Mouse (Mus musculus): ENCODE results near the gene Ror2. TPM values are rescaled to one million over a fixed set of nuclear protein-coding genes. Genes with fewer than 3 reads are reported as not detected.

The Ror2 gene
- polyA plus RNA-seq, 1 experiment from 2014 or later, result 18.8 TPM

DNA sequence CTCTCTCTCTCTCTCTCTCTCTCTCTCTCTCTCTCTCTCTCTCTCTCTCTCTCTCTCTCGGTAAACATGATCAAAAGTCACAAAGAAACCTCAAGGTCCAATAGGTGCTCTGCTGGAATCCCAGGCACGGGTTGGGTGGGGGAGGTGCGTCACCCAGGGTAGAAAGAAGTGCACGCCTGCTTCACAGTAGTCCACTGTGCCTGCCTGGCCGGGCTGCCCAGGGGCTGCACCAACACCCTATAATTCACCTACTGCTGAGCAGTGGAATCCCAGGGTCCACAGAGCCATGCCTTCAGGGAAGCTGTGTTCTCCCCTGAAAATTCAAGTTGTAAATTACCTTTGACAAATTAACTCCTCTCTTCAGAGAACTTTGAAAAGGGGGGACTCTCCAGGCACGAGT, 58.9 kb downstream of the Ror2 start:
- Histone ChIP-seq H3K9me3 (no peaks in the 10 kb centered on the region), H3K4me2 (replicated peaks) (no peak overlapping the region), H3K27ac (no peak overlapping the region), H3K4me1 (replicated peaks) (peaks cover 28% of the 10 kb centered on the region), H3K27me3 (replicated peaks) (no peaks in the 10 kb centered on the region), H3K36me3 (no peaks in the 10 kb centered on the region), H3K9ac (no peak overlapping the region), H3K4me3 (replicated peaks) (no peak overlapping the region)
- WGBS, result 30% methylated on average over 6 of the region's 6 CpGs
- ATAC-seq, result peak; percentile 78

- H3K36me3 ChIP-seq, result no peaks in the 10 kb centered on the region
- no peak; the same call in 1 of the 2 replicates for ATAC-seq
- no peaks in the 10 kb centered on the region for H3K27me3 ChIP-seq (replicated peaks)
- H3K9ac ChIP-seq, result no peak overlapping the region
- no peak overlapping the region for H3K27ac ChIP-seq
- no peak overlapping the region for H3K4me2 ChIP-seq (replicated peaks)
- peaks cover 22% of the 10 kb centered on the region for H3K4me1 ChIP-seq (replicated peaks)
- H3K4me3 ChIP-seq (replicated peaks), result no peak overlapping the region
- no peaks in the 10 kb centered on the region for H3K9me3 ChIP-seq
- 38% methylated on average over 7 of the region's 7 CpGs for WGBS
These were observed 59.5 kb downstream of the Ror2 start for GRCm38 (mm10) chr13:53226461-53226860.

DNA sequence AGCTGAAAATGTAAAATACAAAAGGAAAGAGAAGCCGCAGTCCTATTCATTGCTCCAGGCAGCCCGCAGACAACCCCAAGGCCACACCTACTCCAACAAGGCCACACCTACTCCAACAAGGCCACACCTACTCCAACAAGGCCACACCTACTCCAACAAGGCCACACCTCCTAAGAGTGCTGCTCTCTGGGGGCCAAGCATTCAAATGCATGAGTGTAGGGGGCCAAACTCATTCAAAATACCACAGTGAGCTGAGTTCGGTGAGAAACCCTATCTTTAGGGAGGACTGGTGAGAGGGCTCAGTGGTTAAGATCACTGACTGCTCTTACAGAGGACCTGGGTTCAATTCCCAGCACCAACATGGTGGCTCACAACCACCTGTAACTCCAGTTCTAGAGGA, 60.0 kb downstream of the Ror2 start:
- Histone ChIP-seq H3K9me3 (no peaks in the 10 kb centered on the region), H3K4me3 (replicated peaks) (no peak overlapping the region), H3K27me3 (replicated peaks) (no peaks in the 10 kb centered on the region), H3K4me2 (replicated peaks) (no peak overlapping the region), H3K9ac (no peak overlapping the region), H3K27ac (no peak overlapping the region), H3K36me3 (no peaks in the 10 kb centered on the region), H3K4me1 (replicated peaks) (peaks cover 22% of the 10 kb centered on the region)
- 94% methylated on average over 3 of the region's 3 CpGs for WGBS
- ATAC-seq, result no peak

DNA sequence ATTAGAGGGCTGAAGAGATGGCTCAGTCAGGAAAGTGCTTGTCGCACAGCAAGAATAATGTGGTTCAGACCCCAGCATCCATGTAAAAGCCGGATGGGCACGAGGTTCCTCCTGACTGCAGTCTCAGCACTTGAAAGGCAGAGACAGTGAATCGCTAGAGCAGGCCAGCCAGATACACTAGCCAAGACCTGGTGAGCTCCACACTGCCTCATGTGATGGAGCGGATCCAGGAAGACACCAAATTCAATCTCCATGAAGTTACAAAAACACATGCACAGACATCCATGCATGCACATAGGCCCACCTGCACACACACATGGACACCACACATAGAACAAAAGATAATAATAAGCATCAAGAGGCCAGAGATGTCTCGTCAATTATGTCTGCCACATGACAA, 64.7 kb downstream of the Ror2 start:
- no peak overlapping the region for H3K4me3 ChIP-seq (replicated peaks)
- H3K4me1 ChIP-seq (replicated peaks), result peaks cover 20% of the 10 kb centered on the region
- 69% methylated on average over 6 of the region's 6 CpGs for WGBS

DNA sequence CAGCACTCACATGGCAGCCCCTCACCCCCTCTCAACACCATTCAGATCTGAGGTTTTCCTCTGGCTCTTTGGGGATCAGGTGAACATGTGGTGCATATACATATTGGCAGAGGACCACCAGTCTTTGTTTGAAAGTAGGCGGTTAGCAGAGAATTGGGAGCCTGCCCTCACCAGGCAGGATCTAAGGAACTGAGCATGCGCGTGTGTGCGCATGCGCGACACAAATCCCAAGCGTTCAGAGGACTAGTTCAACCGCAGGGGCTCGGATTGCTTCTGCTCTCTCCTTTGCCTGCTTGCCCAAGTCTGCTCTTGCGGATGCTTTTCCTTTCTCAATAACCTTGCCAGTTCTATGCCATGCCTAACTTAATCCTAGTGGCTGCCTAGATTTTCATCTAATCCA, 66.0 kb downstream of the Ror2 start:
- H3K4me2 ChIP-seq (replicated peaks), result no peak overlapping the region
- no peaks in the 10 kb centered on the region for H3K27me3 ChIP-seq (replicated peaks)
- H3K36me3 ChIP-seq, result no peaks in the 10 kb centered on the region
- H3K27ac ChIP-seq, result no peak overlapping the region
- no peak for ATAC-seq
- no peak overlapping the region for H3K4me3 ChIP-seq (replicated peaks)
- 89% methylated on average over 10 of the region's 10 CpGs for WGBS
- peaks cover 22% of the 10 kb centered on the region for H3K4me1 ChIP-seq (replicated peaks)
- no peaks in the 10 kb centered on the region for H3K9me3 ChIP-seq
- no peak overlapping the region for H3K9ac ChIP-seq

More for the DNA sequence above, 64.7 kb downstream of the Ror2 start:
- no peak for ATAC-seq
- Histone ChIP-seq H3K9ac (no peak overlapping the region), H3K27ac (no peak overlapping the region), H3K9me3 (no peaks in the 10 kb centered on the region), H3K27me3 (replicated peaks) (no peaks in the 10 kb centered on the region), H3K4me2 (replicated peaks) (no peak overlapping the region), H3K36me3 (no peaks in the 10 kb centered on the region)

DNA sequence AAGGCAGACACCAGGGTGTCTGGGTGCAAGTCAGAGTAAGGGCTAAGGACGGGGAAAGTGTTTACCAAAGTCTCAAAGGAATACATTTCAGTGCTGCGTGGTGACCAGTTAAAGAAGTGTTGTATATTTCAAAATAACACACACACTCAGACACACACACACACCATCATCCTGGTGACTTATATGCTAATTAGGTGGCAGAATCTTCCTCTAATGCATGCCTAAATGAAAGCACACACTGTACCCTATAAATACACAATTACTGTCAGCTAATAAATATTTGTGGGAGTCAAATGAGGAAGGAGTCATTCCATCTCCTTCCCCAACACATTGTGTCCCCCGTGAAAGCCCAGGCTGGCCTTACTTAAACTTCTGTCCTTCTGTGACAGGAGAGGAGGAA, 66.5 kb downstream of the Ror2 start:
- H3K36me3 ChIP-seq, result no peaks in the 10 kb centered on the region
- no peak overlapping the region for H3K27ac ChIP-seq
- no peaks in the 10 kb centered on the region for H3K27me3 ChIP-seq (replicated peaks)
- H3K4me2 ChIP-seq (replicated peaks), result no peak overlapping the region
- 55% methylated on average over 3 of the region's 3 CpGs for WGBS
- ATAC-seq, result no peak
- peaks cover 24% of the 10 kb centered on the region for H3K4me1 ChIP-seq (replicated peaks)
- H3K4me3 ChIP-seq (replicated peaks), result no peak overlapping the region
- no peak overlapping the region for H3K9ac ChIP-seq
- no peaks in the 10 kb centered on the region for H3K9me3 ChIP-seq

DNA sequence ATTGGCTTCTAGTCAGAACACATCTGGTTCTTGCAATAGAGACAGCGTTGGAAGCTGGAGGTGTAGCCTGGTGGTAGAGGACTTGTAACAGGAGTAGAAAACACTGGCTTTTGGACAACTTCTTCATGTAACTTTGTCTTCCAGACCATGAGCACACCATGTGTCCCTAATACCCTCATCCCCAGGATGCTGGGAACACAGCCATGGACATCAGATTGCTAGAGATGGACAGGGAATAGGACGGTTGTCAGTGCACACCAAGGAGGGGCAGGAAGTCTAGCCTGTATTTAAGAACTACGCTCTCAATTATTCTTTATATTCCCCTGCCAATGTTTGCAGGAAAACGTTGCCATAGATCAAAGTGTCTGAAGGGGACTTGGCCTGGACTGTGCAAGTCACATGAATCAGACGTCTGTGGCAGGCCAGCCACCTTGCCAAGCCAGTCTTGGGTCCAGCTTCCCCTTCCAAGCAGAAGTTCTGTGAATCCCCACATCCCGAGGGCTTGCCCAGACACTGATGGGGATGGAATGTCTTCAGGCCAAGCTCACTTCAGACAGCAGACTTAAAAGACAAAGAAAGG, 68.4 kb downstream of the Ror2 start:
- Histone ChIP-seq H3K27me3 (replicated peaks) (no peaks in the 10 kb centered on the region), H3K9me3 (no peaks in the 10 kb centered on the region), H3K9ac (no peak overlapping the region), H3K27ac (peak overlapping the region; percentile 3; the same call in 1 of the 2 replicates), H3K4me2 (replicated peaks) (no peak overlapping the region), H3K36me3 (no peaks in the 10 kb centered on the region), H3K4me1 (replicated peaks) (peaks cover 31% of the 10 kb centered on the region), H3K4me3 (replicated peaks) (no peak overlapping the region)
- peak; percentile 19; the same call in 1 of the 2 replicates for ATAC-seq
- 47% methylated on average over 6 of the region's 6 CpGs for WGBS

DNA sequence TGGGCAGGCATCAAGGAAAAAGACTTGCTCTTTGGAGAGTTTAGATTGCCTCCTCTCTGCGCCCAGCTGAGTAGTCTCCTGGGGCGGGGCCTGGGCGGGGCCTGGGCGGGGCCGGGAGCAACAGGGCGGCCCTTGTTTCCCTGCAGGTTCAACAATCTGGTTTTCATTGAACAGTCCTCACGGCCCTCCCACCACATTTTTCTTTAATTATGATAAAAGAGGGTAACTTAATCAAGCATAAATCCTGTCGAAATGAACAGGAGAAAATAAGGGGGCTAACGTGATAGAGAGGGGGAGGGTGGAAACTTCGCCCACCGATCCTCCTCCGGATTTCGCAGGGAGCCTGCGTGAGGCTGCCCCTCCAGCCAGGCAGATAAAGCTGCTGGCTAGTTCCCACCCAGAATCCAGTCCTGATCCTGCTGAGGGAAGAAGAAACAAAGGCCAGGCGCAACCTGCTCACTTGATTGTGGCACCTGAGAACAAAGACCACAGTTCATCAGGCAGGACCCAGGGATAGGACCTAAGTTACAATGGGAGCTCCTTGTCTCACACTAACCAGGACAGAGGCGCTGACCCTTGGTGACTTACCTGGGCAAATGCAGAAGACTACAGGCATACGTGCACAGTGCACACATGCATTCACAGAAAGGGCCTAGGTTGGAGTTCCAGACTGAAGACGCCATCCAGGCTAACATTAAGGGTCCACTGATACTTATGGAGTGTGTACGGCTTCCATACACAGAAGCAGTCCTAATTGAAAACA, 73.8 kb downstream of the Ror2 start:
- Histone ChIP-seq H3K4me2 (replicated peaks) (peak overlapping the region; percentile 42), H3K27me3 (replicated peaks) (no peaks in the 10 kb centered on the region), H3K9me3 (no peaks in the 10 kb centered on the region), H3K36me3 (no peaks in the 10 kb centered on the region), H3K9ac (no peak overlapping the region), H3K27ac (peak overlapping the region; percentile 52), H3K4me3 (replicated peaks) (0 out of 2 replicates have a peak overlapping the region, but pooled peaks have one; percentile 9), H3K4me1 (replicated peaks) (peaks cover 38% of the 10 kb centered on the region)
- ATAC-seq, result peak; percentile 82
- WGBS, result 16% methylated on average over 19 of the region's 19 CpGs

GRCm38 (mm10) chr13:53208556-53208955, 77.4 kb downstream of the Ror2 start:
- no peak overlapping the region for H3K4me3 ChIP-seq (replicated peaks)
- H3K4me1 ChIP-seq (replicated peaks), result peaks cover 67% of the 10 kb centered on the region
- H3K36me3 ChIP-seq, result no peaks in the 10 kb centered on the region
- no peak for ATAC-seq
- no peak overlapping the region for H3K9ac ChIP-seq
- H3K27me3 ChIP-seq (replicated peaks), result no peaks in the 10 kb centered on the region
- H3K9me3 ChIP-seq, result no peaks in the 10 kb centered on the region
- WGBS, result 75% methylated on average over 10 of the region's 10 CpGs
- no peak overlapping the region for H3K27ac ChIP-seq
- H3K4me2 ChIP-seq (replicated peaks), result no peak overlapping the region

DNA sequence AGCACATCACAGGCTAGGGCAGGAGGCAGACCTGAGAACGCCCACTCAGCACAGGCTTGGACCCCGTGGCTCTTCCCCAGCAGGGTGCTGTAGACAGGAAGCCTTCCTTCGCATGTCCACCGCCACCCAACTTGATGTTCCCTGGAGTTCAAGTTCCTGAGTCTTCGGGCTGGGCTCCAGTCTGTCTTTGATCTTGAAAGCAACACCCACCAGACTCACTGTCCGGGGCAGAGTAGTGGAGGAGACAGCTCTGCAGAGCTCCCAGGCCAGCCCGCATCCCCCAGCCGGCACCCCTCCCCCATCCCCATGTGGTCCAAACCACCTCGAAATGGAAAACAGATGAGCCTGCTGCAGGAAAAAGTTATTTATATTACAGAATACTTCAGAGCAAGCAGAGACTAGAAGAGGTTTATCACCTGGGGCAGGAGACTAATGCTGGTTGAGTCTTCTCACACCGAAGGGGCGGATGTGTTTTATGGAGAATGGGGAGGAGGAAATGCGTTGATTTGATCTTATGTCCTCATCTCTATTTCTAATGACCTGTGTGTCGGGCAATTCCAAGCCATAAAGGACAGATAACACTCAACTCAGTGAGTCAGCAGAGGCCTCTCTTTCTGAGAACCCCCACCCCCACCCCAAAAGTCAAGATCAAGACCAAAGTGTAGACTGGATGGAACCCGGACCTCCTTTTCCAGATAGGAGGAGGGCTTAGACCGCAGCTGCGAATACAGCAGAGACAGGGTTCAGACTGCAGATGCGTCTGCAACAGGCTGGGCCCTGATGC, 80.6 kb downstream of the Ror2 start:
- Histone ChIP-seq H3K27ac (peak overlapping the region; percentile 73), H3K4me1 (replicated peaks) (peaks cover 76% of the 10 kb centered on the region)
- WGBS, result 18% methylated on average over 17 of the region's 17 CpGs

DNA sequence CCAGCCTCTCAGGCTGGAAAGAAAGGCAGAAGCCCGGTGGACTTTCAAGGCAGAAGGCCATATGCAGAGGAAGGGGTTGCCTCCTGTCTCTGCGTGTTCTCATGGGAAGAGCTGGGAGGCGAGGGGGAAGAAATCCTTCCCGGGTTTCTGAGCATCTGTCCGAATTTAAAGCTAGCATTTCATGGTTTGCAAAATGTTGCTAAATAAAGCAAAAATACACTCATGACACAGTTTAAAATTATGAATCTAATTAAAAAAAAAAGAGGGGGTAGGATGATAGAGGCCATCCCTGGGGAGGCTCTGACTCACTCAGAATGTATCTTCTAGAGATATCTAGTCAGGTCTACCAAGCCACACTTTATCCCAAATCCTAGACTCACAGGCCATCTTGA, 83.5 kb downstream of the Ror2 start:
- WGBS, result 53% methylated on average over 5 of the region's 5 CpGs
- no peaks in the 10 kb centered on the region for H3K36me3 ChIP-seq
- no peak overlapping the region for H3K4me3 ChIP-seq (replicated peaks)
- H3K27me3 ChIP-seq (replicated peaks), result no peaks in the 10 kb centered on the region
- no peak for ATAC-seq
- no peaks in the 10 kb centered on the region for H3K9me3 ChIP-seq
- H3K9ac ChIP-seq, result no peak overlapping the region
- H3K4me1 ChIP-seq (replicated peaks), result peaks cover 83% of the 10 kb centered on the region
- H3K4me2 ChIP-seq (replicated peaks), result peak overlapping the region; percentile 33
- peak overlapping the region; percentile 73 for H3K27ac ChIP-seq

More for the DNA sequence above, 80.6 kb downstream of the Ror2 start:
- Histone ChIP-seq H3K9ac (no peak overlapping the region), H3K9me3 (no peaks in the 10 kb centered on the region), H3K4me3 (replicated peaks) (no peak overlapping the region), H3K4me2 (replicated peaks) (peak overlapping the region; percentile 36), H3K36me3 (no peaks in the 10 kb centered on the region), H3K27me3 (replicated peaks) (no peaks in the 10 kb centered on the region)
- ATAC-seq, result peak; percentile 72

- Histone ChIP-seq H3K4me3 (replicated peaks) (no peak overlapping the region), H3K4me2 (replicated peaks) (peak overlapping the region; percentile 33), H3K9ac (0 out of 2 replicates have a peak overlapping the region, but pooled peaks have one; percentile 28), H3K36me3 (no peaks in the 10 kb centered on the region), H3K27ac (peak overlapping the region; percentile 73), H3K4me1 (replicated peaks) (peaks cover 83% of the 10 kb centered on the region), H3K27me3 (replicated peaks) (no peaks in the 10 kb centered on the region), H3K9me3 (no peaks in the 10 kb centered on the region)
- peak; percentile 51 for ATAC-seq
- WGBS, result 6% methylated on average over 18 of the region's 18 CpGs
These were observed 84.1 kb downstream of the Ror2 start for GRCm38 (mm10) chr13:53201628-53202438.

All from intestine, embryonic 15.5 days (tissue).